8 mouse cellular contexts compared by ENCODE assay signal in the genomic region with DNA sequence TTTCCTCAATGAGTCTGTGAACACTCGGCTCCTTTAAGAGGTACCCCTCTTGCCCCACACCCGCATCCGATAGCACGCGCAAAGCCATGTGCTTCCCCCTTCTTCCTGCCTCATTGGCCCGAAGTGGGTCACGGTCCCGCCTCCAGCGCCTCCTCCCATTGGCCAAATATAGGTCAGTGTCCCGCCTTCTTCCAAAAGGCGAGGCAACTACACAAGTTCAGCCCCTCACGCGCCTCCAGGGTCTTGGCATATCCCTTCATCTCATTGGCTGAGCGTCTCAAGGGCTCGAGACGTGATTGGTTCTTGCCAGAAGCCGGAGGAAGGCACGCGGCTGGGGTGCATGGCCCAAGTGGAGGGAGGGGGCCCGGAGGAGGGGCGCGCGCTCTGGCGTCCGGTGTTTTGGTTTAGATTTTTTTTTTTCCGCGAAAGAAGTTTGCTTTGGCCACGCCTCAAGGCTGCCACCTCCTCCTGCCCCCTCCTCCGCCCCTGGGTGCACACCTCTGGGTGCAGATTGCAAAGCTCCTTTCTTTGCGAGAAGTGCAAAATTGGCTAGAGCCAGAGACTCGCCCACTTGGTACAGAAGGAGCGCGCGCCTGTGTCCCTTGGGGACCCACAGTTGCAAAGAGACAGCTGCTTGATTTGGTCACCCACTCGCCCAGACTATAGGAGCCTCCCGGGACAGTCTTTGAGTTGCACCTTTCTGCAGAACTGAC. TPM values are rescaled to one million over a fixed set of nuclear protein-coding genes. Genes with fewer than 3 reads are reported as not detected.
A peak's percentile ranks its signal among the peaks of the same experiment; 100 is the strongest.
DNase-seq lines count a peak whose midpoint lies in the region; ATAC-seq lines count a peak whose summit lies in the region.

A gene (plus strand): TSS at position 359 of the 713 bp plus-strand sequence.

- peaks cover 8% of the 10 kb centered on the region for H3K27me3 ChIP-seq in hindbrain, embryonic 12.5 days

- H3K4me2 ChIP-seq in hindbrain, embryonic 12.5 days (replicated peaks) = peak within 1 kb of the TSS; percentile 94

- WGBS in hindbrain, embryonic 12.5 days = under 1% methylated on average over 36 of the region's 36 CpGs

- DNase-seq in Muller cell, postnatal 12 days (ENCODE audit: inconsistent ontology term) = peak; percentile 100
- DNase-seq in cerebellum, postnatal 10 days = peak; percentile 98 to 99
- DNase-seq in frontal cortex, postnatal 10 days (ENCODE audit: low spot score in 2 of 2) = peak; percentile 99 to 100
- peak; percentile 90 to 92 for DNase-seq in layer of hippocampus, postnatal 25 days (ENCODE audit: extremely low spot score in 1 of 2, low spot score in 1 of 2)
- DNase-seq in lung, postnatal 25 days (ENCODE audit: low spot score) = peak; percentile 100
- DNase-seq in retina, embryonic 14.5 days (ENCODE audit: low spot score) = peak; percentile 98
- DNase-seq in thymus, postnatal 4 days = peak; percentile 95

- peaks cover 81% of the 10 kb centered on the region for H3K4me1 ChIP-seq in hindbrain, embryonic 12.5 days

- no peaks in the 10 kb centered on the region for H3K9me3 ChIP-seq in hindbrain, embryonic 12.5 days (replicated peaks)

- H3K27ac ChIP-seq in hindbrain, embryonic 12.5 days = peak within 1 kb of the TSS; percentile 91

- peak; percentile 83 for ATAC-seq in hindbrain, embryonic 12.5 days (ENCODE audit: low FRiP score)

- H3K4me3 ChIP-seq in hindbrain, embryonic 12.5 days = peak within 1 kb of the TSS; percentile 55

- H3K9ac ChIP-seq in hindbrain, embryonic 12.5 days = peak within 1 kb of the TSS; percentile 66

- no peaks in the 10 kb centered on the region for H3K36me3 ChIP-seq in hindbrain, embryonic 12.5 days

RNA-seq across cellular contexts. Expression of the gene that starts here (rescaled TPM):
- 4.2 and 5.3 TPM in 2 replicates for polyA plus RNA-seq in hindbrain, embryonic 12.5 days (2016; fragmentation: Nextera tagmentation; extraction: Ambion mirVana)
- total RNA-seq in layer of hippocampus, postnatal 25 days (2021) = 10 to 100 TPM; 65.3 to 80.4 TPM

Comparison
In these comparisons a context has a peak if more than half of its experiments do, and no peak if none do; other contexts are left out.
1. Peak in every context shown above with its lines: DNase-seq, ATAC-seq, H3K4me3 ChIP-seq and H3K27ac ChIP-seq.